Mouse (Mus musculus) midbrain, embryonic 11.5 days (tissue): ENCODE results near the gene Erg. TPM values are rescaled to one million over a fixed set of nuclear protein-coding genes. Genes with fewer than 3 reads are reported as not detected.

Source experiments
- ATAC-seq: fragments of 200-750 bp; cut with Nextera tagmentation; 2 replicates; pipeline ENCODE4 v1.8.0; 2017; ENCODE audit warnings: moderate TSS enrichment, moderate library complexity; ENCODE audit not compliant: low FRiP score
- DNase-seq: peaks from one replicate; pipeline ENCODE4 v3.0.0; 2015; ENCODE audit warnings: low spot score; ENCODE audit errors: missing footprints
- H3K27ac ChIP-seq: fragments of 300-500 bp; sonication (generic); 2 replicates; pipeline ENCODE4 v1.5.1; 2014; ENCODE audit warnings: low read depth, low read length
- H3K27me3 ChIP-seq: fragments of 300-500 bp; sonication (generic); 2 replicates; pipeline ENCODE4 v1.6.1; 2014; ENCODE audit warnings: mild to moderate bottlenecking, low read length, moderate library complexity, mixed read lengths; ENCODE audit not compliant: control insufficient read depth, insufficient read depth
- H3K36me3 ChIP-seq: fragments of 300-500 bp; sonication (generic); 2 replicates; pipeline ENCODE4 v1.6.1; 2014; ENCODE audit warnings: mild to moderate bottlenecking, low read length, moderate library complexity, mixed read lengths; ENCODE audit not compliant: control insufficient read depth, insufficient read depth
- H3K4me1 ChIP-seq: fragments of 300-500 bp; sonication (generic); 2 replicates; pipeline ENCODE4 v1.6.1; 2014; ENCODE audit warnings: low read length; ENCODE audit not compliant: control insufficient read depth, insufficient read depth
- H3K4me2 ChIP-seq: fragments of 300-500 bp; sonication (generic); 2 replicates; pipeline ENCODE4 v1.6.1; 2014; ENCODE audit warnings: mild to moderate bottlenecking, moderate library complexity
- H3K4me3 ChIP-seq: fragments of 300-500 bp; sonication (generic); 2 replicates; pipeline ENCODE4 v1.5.1; 2014; ENCODE audit warnings: low read depth, low read length
- H3K9ac ChIP-seq: fragments of 300-500 bp; sonication (generic); 2 replicates; pipeline ENCODE4 v1.6.1; 2014; ENCODE audit warnings: low read length
- H3K9me3 ChIP-seq: fragments of 300-500 bp; sonication (generic); 2 replicates; pipeline ENCODE4 v1.6.1; 2016; ENCODE audit warnings: low read length; ENCODE audit not compliant: control insufficient read depth
- WGBS: fragments of 180-500 bp; shearing (Covaris S2); extraction: QIAGEN DNeasy Blood & Tissue Kit; methylation state at CpG from one replicate; pipeline ENCODE4 v1.1.7; 2014; 5-methylcytosine and 5-hydroxymethylcytosine counted together
- polyA plus RNA-seq: library from polyadenylated mRNA; unstranded; fragments of >200 nt; fragmentation: Nextera tagmentation; extraction: Ambion mirVana; gene quantifications from 2 replicates; pipeline ENCODE4 v1.2.1, GENCODE M21; 2014

Erg gene
- polyA plus RNA-seq, 1 experiment from 2014 or later = 1.1 TPM

GRCm38 (mm10) chr16:95478558-95478957 is 107.8 kb downstream of the Erg start:
- Histone ChIP-seq H3K4me1 (no peaks in the 10 kb centered on the region), H3K4me2 (no peak overlapping the region), H3K27me3 (no peaks in the 10 kb centered on the region), H3K36me3 (no peaks in the 10 kb centered on the region), H3K9me3 (no peaks in the 10 kb centered on the region), H3K4me3 (no peak overlapping the region), H3K9ac (no peak overlapping the region), H3K27ac (no peak overlapping the region)
- DNase-seq (peak; percentile 2), ATAC-seq (no peak)
- 95% methylated on average over 5 of the region's 5 CpGs for WGBS

DNA sequence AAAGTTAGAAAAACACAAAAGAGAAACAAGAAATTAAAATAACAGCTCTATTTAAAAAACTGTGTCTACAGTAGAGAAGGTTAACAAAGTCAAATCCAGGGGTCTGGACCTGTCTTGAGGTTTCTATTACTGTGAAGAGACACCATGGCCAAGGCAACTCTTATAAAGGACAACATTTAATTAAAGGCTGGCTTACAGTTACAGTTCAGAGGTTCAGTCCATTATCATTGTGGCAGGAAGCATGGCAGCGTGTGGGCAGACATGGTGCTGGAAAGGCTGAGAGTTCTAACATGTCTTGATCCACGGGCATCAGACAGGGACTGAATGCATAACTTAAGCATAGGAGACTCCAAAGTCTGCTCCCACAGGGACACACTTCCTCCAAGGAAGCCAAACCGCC is 111.4 kb downstream of the Erg start:
- DNase-seq = peak; percentile 53
- Histone ChIP-seq H3K4me2 (no peak overlapping the region), H3K36me3 (no peaks in the 10 kb centered on the region), H3K4me1 (no peaks in the 10 kb centered on the region), H3K9me3 (no peaks in the 10 kb centered on the region), H3K27me3 (no peaks in the 10 kb centered on the region), H3K27ac (no peak overlapping the region), H3K9ac (no peak overlapping the region), H3K4me3 (no peak overlapping the region)
- 82% methylated on average over 3 of the region's 3 CpGs for WGBS
- no peak for ATAC-seq

GRCm38 (mm10) chr16:95473946-95474345 is 112.4 kb downstream of the Erg start:
- DNase-seq (peak; percentile 64), ATAC-seq (no peak)
- no peak overlapping the region for H3K4me3 ChIP-seq
- no peaks in the 10 kb centered on the region for H3K36me3 ChIP-seq
- H3K4me2 ChIP-seq = no peak overlapping the region
- H3K27me3 ChIP-seq = no peaks in the 10 kb centered on the region
- no peaks in the 10 kb centered on the region for H3K4me1 ChIP-seq
- H3K27ac ChIP-seq = no peak overlapping the region
- 90% methylated on average over 3 of the region's 3 CpGs for WGBS
- H3K9ac ChIP-seq = no peak overlapping the region
- no peaks in the 10 kb centered on the region for H3K9me3 ChIP-seq

- Histone ChIP-seq H3K36me3 (no peaks in the 10 kb centered on the region), H3K27ac (no peak overlapping the region), H3K27me3 (no peaks in the 10 kb centered on the region), H3K9me3 (no peaks in the 10 kb centered on the region), H3K4me3 (no peak overlapping the region), H3K4me1 (no peaks in the 10 kb centered on the region), H3K4me2 (no peak overlapping the region), H3K9ac (no peak overlapping the region)
- ATAC-seq (no peak), DNase-seq (no peak)
- 90% methylated on average over 11 of the region's 11 CpGs for WGBS
These were observed 113.6 kb downstream of the Erg start for GRCm38 (mm10) chr16:95472771-95473170.

DNA sequence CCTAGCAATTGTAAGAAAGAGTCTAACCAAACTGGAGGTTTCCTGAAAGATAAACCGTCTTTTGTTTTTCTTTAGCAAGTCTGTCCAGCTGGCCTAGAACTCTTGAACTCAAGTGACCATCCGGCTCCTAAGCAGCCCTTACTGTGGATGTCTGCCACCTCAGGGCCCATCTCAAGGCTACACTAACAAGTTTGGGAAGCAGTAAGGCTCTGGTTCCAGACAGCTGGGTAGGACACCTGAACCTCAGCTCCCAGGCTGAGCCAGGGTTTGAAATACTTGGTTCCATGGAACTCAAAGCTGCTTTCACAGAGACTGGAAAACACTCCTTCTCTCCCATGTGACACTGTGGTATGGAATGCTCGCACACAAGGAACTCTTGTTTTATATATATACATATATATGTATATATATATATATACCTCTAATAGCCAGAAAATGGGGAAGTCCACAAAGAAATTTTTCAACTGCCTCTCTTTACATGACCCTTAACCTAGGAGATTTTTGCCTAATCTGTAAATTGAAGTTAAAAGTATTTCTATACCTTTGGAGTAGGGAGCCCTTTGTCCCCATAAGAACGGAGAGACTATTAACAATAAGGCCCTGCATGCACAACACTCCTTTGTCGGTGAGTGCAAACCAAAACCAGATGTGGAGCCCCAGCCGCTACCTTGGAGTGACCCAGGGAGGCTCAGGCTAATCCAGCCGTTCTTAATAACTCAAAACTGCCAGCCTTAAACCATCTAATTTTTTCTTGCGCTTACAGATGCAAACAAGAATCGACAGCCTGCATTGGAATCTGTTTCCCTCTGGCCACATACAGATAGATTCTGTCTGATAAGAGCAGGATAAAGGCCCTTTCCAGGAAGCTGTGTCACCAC is 116.9 kb downstream of the Erg start:
- WGBS = 73% methylated on average over 9 of the region's 9 CpGs
- DNase-seq = peak; percentile 82
- Histone ChIP-seq H3K36me3 (no peaks in the 10 kb centered on the region), H3K9ac (no peak overlapping the region), H3K27ac (no peak overlapping the region), H3K9me3 (no peaks in the 10 kb centered on the region), H3K4me1 (no peaks in the 10 kb centered on the region), H3K4me2 (no peak overlapping the region), H3K27me3 (no peaks in the 10 kb centered on the region), H3K4me3 (no peak overlapping the region)
- no peak for ATAC-seq

- Histone ChIP-seq H3K9ac (no peak overlapping the region), H3K4me3 (no peak overlapping the region), H3K4me1 (no peaks in the 10 kb centered on the region), H3K36me3 (no peaks in the 10 kb centered on the region), H3K27me3 (no peaks in the 10 kb centered on the region), H3K9me3 (no peaks in the 10 kb centered on the region), H3K4me2 (no peak overlapping the region), H3K27ac (no peak overlapping the region)
- peak; percentile 49 for DNase-seq
- no peak for ATAC-seq
- whole genome bisulfite sequencing = 95% methylated on average over 2 of the region's 2 CpGs
These were observed 118.5 kb downstream of the Erg start for GRCm38 (mm10) chr16:95467893-95468292.

DNA sequence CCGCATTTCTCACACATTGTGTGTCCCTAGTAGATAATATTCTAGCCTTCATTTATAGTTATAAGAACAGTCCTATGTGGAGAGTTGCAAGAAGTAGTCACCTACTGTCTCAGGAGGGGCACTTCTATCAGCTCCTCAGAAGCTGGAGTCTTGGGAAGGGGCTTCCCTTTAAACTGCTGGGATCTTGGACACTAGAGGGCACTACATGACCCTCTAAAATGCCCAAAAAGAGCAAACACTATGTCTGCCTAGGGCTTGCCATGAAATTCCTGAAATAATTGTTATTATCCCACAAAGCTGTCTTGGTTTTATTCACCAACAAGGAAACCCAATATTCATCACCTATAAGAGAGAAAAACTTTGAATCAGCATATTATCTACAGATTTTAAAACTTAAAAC is 119.8 kb downstream of the Erg start:
- Histone ChIP-seq H3K4me2 (no peak overlapping the region), H3K36me3 (no peaks in the 10 kb centered on the region), H3K4me3 (no peak overlapping the region), H3K9ac (no peak overlapping the region), H3K9me3 (no peaks in the 10 kb centered on the region), H3K27me3 (no peaks in the 10 kb centered on the region), H3K4me1 (no peaks in the 10 kb centered on the region), H3K27ac (no peak overlapping the region)
- ATAC-seq (no peak), DNase-seq (peak; percentile 89)
- WGBS = 97% methylated on average over 1 of the region's 1 CpGs

- no peak overlapping the region for H3K27ac ChIP-seq
- DNase-seq (peak; percentile 72), ATAC-seq (no peak)
- no peaks in the 10 kb centered on the region for H3K36me3 ChIP-seq
- no peaks in the 10 kb centered on the region for H3K4me1 ChIP-seq
- H3K4me2 ChIP-seq = no peak overlapping the region
- H3K9me3 ChIP-seq = no peaks in the 10 kb centered on the region
- no peak overlapping the region for H3K4me3 ChIP-seq
- no peaks in the 10 kb centered on the region for H3K27me3 ChIP-seq
- 70% methylated on average over 8 of the region's 8 CpGs for WGBS
- H3K9ac ChIP-seq = no peak overlapping the region
These were observed 121.8 kb downstream of the Erg start for GRCm38 (mm10) chr16:95464609-95465008.

DNA sequence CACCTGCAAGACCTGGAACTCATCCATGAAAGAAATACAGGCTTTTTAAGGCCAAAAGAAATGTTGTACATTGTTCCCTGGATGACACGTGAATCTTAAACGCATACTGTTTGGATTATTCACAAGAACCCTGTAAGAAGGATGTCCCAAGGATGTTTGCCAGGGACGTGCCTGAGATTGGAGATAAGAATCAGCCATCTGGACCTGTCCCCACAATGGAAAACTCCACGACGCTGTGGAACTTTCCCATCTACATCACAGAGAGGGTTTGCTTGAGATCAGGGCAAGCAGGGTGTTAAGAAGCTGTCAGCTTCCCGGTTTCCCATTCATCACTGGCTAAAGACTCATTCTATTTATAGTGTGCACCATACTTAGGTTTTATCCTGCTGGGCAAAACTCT is 122.6 kb downstream of the Erg start:
- Histone ChIP-seq H3K4me2 (no peak overlapping the region), H3K27ac (no peak overlapping the region), H3K27me3 (no peaks in the 10 kb centered on the region), H3K9me3 (no peaks in the 10 kb centered on the region), H3K36me3 (no peaks in the 10 kb centered on the region), H3K4me1 (no peaks in the 10 kb centered on the region), H3K4me3 (no peak overlapping the region), H3K9ac (no peak overlapping the region)
- ATAC-seq (no peak), DNase-seq (peak; percentile 57)
- WGBS = 69% methylated on average over 6 of the region's 6 CpGs
